Mouse (Mus musculus): Measurements from ENCODE around the gene Egfl8.

DNA sequence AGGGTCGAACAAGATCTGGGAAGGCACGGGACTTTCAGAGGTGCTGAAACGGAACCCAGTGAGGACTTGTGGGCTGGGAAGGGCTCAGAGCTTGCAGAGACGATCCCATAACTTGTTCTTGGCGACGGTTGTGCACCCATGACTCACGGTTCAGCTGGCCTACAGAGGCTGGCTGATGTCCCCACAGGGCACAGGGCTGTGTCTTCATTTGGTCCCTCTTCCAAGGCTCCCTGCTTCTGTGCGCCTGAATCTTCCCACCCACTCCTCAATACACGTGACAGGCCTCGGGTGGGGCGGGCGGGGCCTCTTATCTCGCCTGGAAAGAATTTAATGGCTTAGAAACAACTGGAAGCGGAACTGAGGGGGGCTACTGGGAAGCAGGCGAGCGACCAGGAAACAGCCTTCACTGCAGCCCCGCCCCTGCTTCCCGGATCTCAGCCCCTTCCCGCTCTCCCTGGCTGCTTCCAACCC, 45.4 kb upstream of the Egfl8 start:
- TF ChIP-seq CTCF (IDR thresholded peaks at IDR 0.05; ENCODE audit: low read depth) (no peak), EP300 (optimal IDR thresholded peaks at IDR 0.05) (no peak)

All from stomach, postnatal 0 days (tissue).